Mouse (Mus musculus) spleen, adult 18-20 months (tissue): ENCODE measurements around the gene Ubd.
"Not testable (repeated sequence)": the region's sequence is repeated elsewhere in the genome, so short reads cannot be mapped to it uniquely, and the experiment has no call there.

ENCODE experiments used
- DNase-seq, 2 experiments: peaks; one replicate each; pipeline ENCODE4 v3.0.0; 2022; ENCODE audit warnings: mixed read lengths in 2 of 2

Gene Ubd

GRCm38 (mm10) chr17:37193656-37194055 is at the start of gene Ubd:
TSS of gene Ubd (plus strand) at chr17:37193892.
- DNase-seq, result no peak

DNA sequence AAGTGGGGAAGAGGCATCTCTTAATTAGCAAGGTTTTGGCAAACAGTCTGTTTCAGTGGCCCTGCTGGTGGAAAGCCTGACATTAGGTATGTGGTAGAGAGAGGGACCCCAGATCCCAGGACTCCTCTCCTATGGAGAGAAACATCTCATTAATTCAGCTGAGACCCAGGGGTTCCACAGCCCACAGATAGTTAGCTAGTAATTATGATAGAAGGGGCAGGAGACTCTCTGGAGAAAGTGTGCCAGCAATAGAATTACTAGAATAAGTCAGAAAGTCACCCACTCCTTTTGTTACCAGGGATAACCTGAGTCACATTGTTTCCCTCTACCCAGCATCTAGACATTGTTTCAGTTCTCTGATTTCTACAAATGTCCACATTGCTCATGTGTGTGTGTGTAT is 32.3 kb upstream of the Ubd start, which contains the start of gene Olfr93:
Gene Olfr93 (minus strand): TSS at position 101 of the 400 bp plus-strand sequence.
- no peak for DNase-seq

GRCm38 (mm10) chr17:37185474-37185873 is 8.2 kb upstream of the Ubd start:
- DNase-seq, result no peak

DNA sequence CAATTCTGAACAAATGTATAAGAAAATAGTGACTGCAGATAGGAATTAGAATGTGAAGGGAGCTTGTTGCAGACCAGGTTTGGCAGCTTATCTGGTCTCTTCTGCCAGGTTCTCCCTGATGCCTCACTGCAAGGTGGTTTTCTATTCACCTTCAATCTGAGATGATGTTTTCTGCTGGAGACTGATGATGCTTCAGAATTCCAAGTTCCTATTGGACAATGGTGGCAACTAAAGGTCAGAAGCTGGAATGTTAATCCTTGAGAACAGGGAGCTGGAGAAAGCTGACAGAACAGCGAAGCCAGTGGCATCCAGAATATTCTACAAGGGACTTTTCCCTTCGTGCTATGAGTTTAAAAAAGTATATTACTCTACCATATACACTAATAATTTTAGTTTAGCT is 3.0 kb upstream of the Ubd start:
- DNase-seq, result no peak

GRCm38 (mm10) chr17:37193032-37193431 is 660 bp upstream of the Ubd start:
- DNase-seq, result no peak

GRCm38 (mm10) chr17:37194782-37195181 is 1.1 kb downstream of the Ubd start:
- DNase-seq, result no peak

- DNase-seq, result no peak
These were observed 3.4 kb downstream of the Ubd start for GRCm38 (mm10) chr17:37196845-37197724.

GRCm38 (mm10) chr17:37200894-37201293 is 7.2 kb downstream of the Ubd start, which contains the start of gene Olfr94:
TSS of gene Olfr94 (minus strand) at chr17:37200994.
- no peak for DNase-seq

DNA sequence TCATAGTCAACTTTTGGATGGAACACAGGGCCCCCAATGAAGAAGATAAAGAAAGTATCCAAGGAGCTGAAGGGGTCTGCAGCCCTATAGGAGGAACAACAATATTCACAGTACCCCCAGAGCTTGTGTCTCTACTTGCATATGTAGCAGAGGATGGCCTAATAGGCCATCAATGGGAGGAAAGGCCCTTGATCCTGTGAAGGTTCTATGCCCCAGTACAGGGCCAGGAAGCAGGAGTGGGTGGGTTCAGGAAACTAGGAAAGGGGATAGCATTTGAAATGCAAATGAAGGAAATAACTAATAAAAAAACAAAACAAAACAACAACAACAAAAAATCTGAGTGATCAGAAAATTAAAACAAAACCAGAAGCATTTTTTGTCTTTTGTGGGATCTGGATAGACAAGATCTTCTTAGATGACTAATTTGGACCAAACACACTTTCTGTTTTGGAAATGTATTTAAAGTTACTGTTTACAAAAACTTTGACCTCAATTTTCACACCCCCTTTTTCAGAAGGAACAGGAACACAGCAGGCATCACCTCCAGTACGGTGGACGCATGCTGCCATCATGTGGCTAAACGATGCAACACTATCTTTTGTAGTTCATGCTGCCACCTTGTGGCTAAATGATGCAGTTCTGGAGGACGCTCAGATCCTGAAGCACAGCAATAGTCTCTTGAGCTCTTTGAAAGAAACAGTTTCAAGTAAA is 9.7 kb downstream of the Ubd start:
- DNase-seq, result peak; percentile 31 to 67

DNA sequence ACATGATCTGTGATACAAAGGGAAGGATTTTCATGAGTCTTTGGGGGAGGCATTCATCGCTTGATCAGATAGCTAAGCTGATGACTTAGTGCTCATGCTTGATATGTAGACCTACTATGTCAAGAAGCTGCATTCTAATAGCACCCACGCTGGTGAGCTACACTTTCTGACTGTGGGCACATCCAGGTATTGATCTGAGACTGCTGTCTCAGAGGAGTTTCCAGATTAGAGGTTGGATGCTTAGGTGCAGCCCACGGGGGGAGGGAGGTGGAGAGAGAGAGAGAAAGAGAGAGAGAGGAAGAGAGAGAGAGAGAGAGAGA is 10.2 kb downstream of the Ubd start:
- DNase-seq, result no peak

DNA sequence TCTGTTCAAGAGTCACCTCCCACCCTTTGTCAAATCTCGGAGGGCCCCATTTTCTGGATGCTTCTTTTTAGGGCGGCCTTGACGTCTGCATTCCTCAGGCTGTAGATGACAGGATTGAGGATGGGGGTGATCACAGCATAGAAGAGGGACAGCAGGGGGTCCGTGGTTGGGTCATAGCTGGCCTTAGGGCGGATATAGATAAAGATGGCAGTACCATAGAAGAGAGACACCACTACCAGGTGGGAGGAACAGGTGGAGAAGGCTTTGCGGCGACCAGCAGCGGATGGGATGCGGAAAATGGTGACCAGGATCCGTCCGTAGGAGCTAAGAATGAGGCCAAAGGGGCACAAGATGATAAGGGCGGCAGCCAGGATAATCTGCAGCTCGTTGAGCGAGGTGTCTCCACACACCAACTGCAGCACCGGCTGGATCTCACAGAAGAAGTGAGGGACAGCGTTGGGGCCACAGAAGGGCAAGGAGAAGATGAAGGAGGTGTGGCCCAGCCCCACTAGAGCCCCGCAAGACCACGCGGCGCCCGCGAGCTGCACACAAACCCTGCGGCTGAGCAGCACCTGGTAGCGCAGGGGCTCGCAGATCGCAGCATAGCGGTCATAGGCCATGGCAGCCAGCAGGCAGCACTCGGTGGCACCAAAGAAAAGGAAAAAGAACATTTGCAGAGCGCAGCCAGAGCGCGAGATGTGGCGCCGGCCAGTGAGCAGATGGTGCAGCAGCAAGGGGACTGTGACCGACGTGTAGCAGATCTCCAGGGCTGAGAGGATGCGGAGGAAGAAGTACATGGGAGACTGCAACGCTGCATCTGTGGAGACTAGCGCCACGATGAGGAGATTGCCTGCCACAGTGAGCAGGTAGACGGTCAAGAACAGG is 17.4 kb downstream of the Ubd start:
- DNase-seq, result no peak

- no peak for DNase-seq
These were observed 19.3 kb downstream of the Ubd start, which contains the start of gene Olfr95 for GRCm38 (mm10) chr17:37213018-37213417. TSS of gene Olfr95 (minus strand) at chr17:37213118.

GRCm38 (mm10) chr17:37218486-37218885 is 24.8 kb downstream of the Ubd start:
- no peak for DNase-seq

DNA sequence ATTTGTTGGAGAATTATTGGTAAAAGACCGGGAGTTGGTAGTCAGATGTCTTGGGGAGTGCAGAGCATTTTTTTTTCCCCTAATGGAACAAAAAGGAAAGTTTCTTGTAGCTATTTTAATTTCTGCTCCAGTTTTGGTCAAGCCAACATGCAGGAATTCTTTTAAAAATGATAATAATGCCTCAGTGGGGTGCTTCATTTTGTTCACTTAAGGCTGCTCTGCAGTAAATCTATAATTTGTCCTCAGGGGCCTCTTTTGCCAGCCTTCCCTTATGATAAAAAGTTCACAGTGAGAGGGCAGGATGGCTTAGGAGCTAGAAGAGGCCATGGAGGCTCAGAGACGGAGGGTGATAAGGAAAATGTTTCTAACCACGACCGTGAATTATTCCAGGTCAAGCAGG is 26.2 kb downstream of the Ubd start, which contains the start of gene Olfr96:
Gene Olfr96 (plus strand): TSS at position 301 of the 400 bp plus-strand sequence.
- DNase-seq, result no peak

GRCm38 (mm10) chr17:37221879-37222278 is 28.2 kb downstream of the Ubd start:
- no peak for DNase-seq

GRCm38 (mm10) chr17:37237230-37237629 is 43.5 kb downstream of the Ubd start, which contains the start of gene Olfr97:
TSS of gene Olfr97 (minus strand) at chr17:37237330.
- DNase-seq, result not testable (repeated sequence)

DNA sequence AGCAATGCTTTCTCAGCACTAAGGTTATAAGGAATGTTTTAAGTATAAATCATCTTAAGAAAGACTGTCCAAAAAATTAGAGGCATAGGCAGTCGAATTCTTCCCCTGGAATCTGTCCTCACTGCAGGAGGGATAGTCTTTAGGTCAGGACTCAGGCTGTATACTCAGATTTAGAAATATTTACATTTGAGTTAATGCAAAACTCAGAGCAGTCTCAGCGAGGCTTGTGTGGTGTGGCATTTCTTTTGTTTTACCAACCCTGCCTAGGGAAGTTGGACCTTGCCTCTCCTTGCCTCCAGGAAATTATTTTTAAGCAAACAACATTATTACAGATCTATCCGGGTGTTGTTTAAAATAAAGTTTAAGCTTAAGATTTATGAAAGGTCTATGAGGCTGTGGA is 48.5 kb downstream of the Ubd start:
- no peak for DNase-seq
